Mouse (Mus musculus) liver, postnatal 0 days (tissue): ENCODE data around the gene Nf2. TPM values are rescaled to one million over a fixed set of nuclear protein-coding genes. Genes with fewer than 3 reads are reported as not detected.
"Not testable (repeated sequence)": the region's sequence is repeated elsewhere in the genome, so short reads cannot be mapped to it uniquely, and the experiment has no call there.

Source experiments
- ATAC-seq: fragments of 200-750 bp; cut with Nextera tagmentation; 2 replicates; pipeline ENCODE4 v1.8.0; 2017; ENCODE audit warnings: mild to moderate bottlenecking, moderate library complexity
- DNase-seq: peaks from one replicate; pipeline ENCODE4 v3.0.0-alpha.2; 2016
- H3K27ac ChIP-seq: fragments of 300-500 bp; sonication (generic); 2 replicates; pipeline ENCODE4 v1.5.1; 2014; ENCODE audit warnings: antibody characterized with exemption, moderate library complexity, mild to moderate bottlenecking, low read depth
- H3K27me3 ChIP-seq: fragments of 300-500 bp; sonication (generic); 2 replicates; pipeline ENCODE4 v1.6.1; 2014; ENCODE audit warnings: low read length, control low read depth, mixed read lengths; ENCODE audit not compliant: insufficient read depth
- H3K36me3 ChIP-seq: fragments of 300-500 bp; sonication (generic); replicated peaks from 2 replicates; pipeline ENCODE4 v1.6.1; 2014; ENCODE audit warnings: mild to moderate bottlenecking, control low read depth, low read length, moderate library complexity, mixed read lengths; ENCODE audit not compliant: insufficient read depth
- H3K4me1 ChIP-seq: fragments of 300-500 bp; sonication (generic); 2 replicates; pipeline ENCODE4 v1.6.1; 2014; ENCODE audit warnings: antibody characterized with exemption, mild to moderate bottlenecking, control low read depth; ENCODE audit not compliant: insufficient read depth
- H3K4me2 ChIP-seq: fragments of 300-500 bp; sonication (generic); 2 replicates; pipeline ENCODE4 v1.6.1; 2014; ENCODE audit warnings: low read depth, mild to moderate bottlenecking, low read length, moderate library complexity, mixed read lengths
- H3K4me3 ChIP-seq: fragments of 300-500 bp; sonication (generic); 2 replicates; pipeline ENCODE4 v1.5.1; 2014; ENCODE audit warnings: low read depth, low read length
- H3K9ac ChIP-seq: fragments of 300-500 bp; sonication (generic); replicated peaks from 2 replicates; pipeline ENCODE4 v1.6.1; 2014; ENCODE audit warnings: mild to moderate bottlenecking, moderate library complexity
- H3K9me3 ChIP-seq: fragments of 300-500 bp; sonication (generic); 2 replicates; pipeline ENCODE4 v1.6.1; 2016; ENCODE audit warnings: mild to moderate bottlenecking, control low read depth, low read length, mixed read lengths
- CTCF ChIP-seq: sonication (generic); IDR thresholded peaks from 2 replicates; pipeline ENCODE4 v1.5.1; 2016; ENCODE audit warnings: antibody characterized with exemption, low read depth
- EP300 ChIP-seq: IDR thresholded peaks from 2 replicates; pipeline ENCODE4 v1.6.1; 2016; ENCODE audit warnings: antibody characterized with exemption, low read depth, mild to moderate bottlenecking
- WGBS: fragments of 180-500 bp; shearing (Covaris S2); extraction: QIAGEN DNeasy Blood & Tissue Kit; methylation state at CpG from one replicate; pipeline ENCODE4 v1.1.7; 2014; ENCODE audit not compliant: insufficient replicate concordance; 5-methylcytosine and 5-hydroxymethylcytosine counted together
- polyA plus RNA-seq: library from polyadenylated mRNA; unstranded; fragments of >200 nt; fragmentation: Nextera tagmentation; extraction: Ambion mirVana; gene quantifications from 2 replicates; pipeline ENCODE4 v1.2.1, GENCODE M21; 2015

The Nf2 gene
- polyA plus RNA-seq, 1 experiment from 2014 or later = 7.9 TPM

DNA sequence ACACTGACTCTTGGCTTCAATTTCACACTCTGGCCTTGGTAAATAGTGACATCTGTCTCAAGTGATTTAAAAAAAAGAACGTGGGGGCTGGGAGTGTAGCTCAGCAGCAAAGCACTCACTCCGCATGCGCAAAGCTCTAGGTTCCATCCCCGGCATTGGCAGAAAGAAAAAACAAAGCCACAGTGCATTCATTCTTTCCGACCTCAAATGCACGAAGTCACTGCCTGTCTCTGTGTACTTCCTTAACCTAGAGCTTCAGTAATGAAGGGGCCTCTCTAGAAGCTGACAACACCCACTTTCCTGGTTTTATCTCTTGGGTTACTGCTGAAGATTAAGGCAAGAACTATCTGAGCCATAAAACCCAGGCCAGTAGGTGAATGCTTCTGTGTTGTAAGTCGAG is 45.4 kb downstream of the Nf2 start:
- no peak overlapping the region for H3K4me2 ChIP-seq
- no peak overlapping the region for H3K27ac ChIP-seq
- DNase-seq = no peak
- H3K36me3 ChIP-seq = peaks cover 32% of the 10 kb centered on the region
- 58% methylated on average over 7 of the region's 7 CpGs for WGBS
- ATAC-seq = no peak
- H3K4me3 ChIP-seq = no peak overlapping the region
- no peak overlapping the region for H3K9ac ChIP-seq
- TF ChIP-seq EP300 (no peak), CTCF (no peak)
- H3K9me3 ChIP-seq = no peaks in the 10 kb centered on the region
- H3K4me1 ChIP-seq = no peaks in the 10 kb centered on the region
- H3K27me3 ChIP-seq = no peaks in the 10 kb centered on the region

DNA sequence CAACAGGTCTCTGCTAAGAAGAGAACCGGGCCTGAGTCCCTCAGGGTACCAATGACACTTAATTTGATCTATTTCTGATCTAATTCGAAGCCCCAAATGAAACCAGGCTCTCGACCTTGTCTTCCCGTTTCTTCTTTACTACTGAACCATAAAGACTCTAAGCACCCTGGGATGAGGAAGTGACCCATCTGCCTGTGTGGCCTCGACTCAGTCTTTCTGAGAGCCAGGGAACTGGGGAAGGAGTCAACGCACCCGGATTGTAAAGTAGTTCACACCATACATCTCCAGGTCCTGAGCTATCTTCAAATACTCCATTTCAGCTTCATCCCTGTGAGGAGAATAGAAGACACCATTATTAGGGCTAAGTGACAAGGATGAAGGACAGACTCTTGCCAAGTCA is 45.9 kb downstream of the Nf2 start:
- DNase-seq = no peak
- Histone ChIP-seq H3K4me3 (no peak overlapping the region), H3K9me3 (no peaks in the 10 kb centered on the region), H3K36me3 (peaks cover 36% of the 10 kb centered on the region), H3K27ac (no peak overlapping the region), H3K9ac (no peak overlapping the region), H3K4me2 (no peak overlapping the region), H3K27me3 (no peaks in the 10 kb centered on the region), H3K4me1 (no peaks in the 10 kb centered on the region)
- no peak for ATAC-seq
- WGBS = 73% methylated on average over 7 of the region's 7 CpGs
- TF ChIP-seq EP300 = no peak
- no peak for TF ChIP-seq CTCF

DNA sequence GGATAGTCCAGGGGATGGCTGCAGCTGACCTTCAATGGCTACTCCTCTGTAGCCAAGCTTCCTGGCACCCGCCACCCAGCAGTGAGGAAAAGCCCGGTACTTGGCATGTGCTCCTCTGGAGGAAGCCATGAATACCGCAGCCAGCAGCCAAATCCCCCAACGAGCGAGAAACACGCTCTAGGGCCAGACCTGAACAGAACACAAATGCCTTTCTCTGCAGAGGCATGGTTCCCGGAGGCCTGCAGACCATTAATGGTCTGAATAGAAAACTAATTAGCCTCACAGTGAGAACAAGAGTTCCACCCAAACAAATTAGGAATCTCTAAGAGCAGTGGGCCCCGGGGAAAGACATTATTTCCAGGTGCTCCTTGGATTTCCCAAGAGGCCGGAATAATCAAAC is 46.3 kb downstream of the Nf2 start:
- no peak overlapping the region for H3K27ac ChIP-seq
- no peak overlapping the region for H3K4me3 ChIP-seq
- H3K36me3 ChIP-seq = peaks cover 36% of the 10 kb centered on the region
- H3K9me3 ChIP-seq = no peaks in the 10 kb centered on the region
- H3K4me2 ChIP-seq = no peak overlapping the region
- ATAC-seq = no peak
- no peaks in the 10 kb centered on the region for H3K27me3 ChIP-seq
- WGBS = 88% methylated on average over 9 of the region's 9 CpGs
- DNase-seq = no peak
- H3K4me1 ChIP-seq = no peaks in the 10 kb centered on the region
- H3K9ac ChIP-seq = no peak overlapping the region
- no peak for TF ChIP-seq EP300
- no peak for TF ChIP-seq CTCF

DNA sequence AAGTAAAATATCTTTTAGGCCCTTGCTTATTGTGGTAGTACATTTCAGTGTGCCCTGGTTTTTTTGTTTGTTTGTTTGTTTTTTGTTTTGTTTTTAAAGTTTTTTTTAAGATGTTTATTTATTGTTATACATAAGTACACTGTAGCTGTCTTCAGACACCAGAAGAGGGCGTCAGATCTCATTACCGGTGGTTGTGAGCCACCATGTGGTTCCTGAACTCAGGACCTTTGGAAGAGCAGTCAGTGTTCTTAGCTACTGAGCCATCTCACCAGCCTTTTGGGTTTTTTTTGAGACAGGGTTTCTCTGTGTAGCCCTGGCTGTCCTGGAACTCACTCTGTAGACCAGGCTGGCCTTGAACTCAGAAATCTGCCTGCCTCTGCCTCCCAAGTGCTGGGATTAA is 46.9 kb downstream of the Nf2 start:
- peaks cover 39% of the 10 kb centered on the region for H3K36me3 ChIP-seq

DNA sequence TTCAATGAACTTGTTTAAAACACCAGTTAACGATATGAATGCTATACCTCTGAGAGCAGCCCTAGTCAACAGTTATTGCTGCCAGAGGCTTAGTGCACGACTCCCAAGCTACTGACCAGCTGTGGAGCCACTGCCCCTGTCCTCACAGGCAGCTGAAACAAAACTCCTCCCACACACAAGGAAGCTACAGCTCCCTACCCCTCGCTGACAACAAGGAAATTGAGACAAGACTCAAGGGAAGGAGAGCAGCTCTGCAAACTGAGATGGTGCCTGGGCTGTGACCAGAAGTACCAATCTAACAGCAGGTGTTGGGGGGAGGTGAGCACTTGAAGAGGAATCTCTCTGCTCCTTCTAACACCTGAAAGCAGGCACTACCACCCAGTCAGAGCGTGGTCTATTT is 48.7 kb downstream of the Nf2 start:
- no peak overlapping the region for H3K27ac ChIP-seq
- H3K9ac ChIP-seq = no peak overlapping the region
- no peak overlapping the region for H3K4me3 ChIP-seq
- DNase-seq (no peak), ATAC-seq (no peak)
- H3K4me2 ChIP-seq = no peak overlapping the region
- peaks cover 32% of the 10 kb centered on the region for H3K36me3 ChIP-seq
- H3K9me3 ChIP-seq = no peaks in the 10 kb centered on the region
- no peak for TF ChIP-seq EP300
- no peak for TF ChIP-seq CTCF
- no peaks in the 10 kb centered on the region for H3K27me3 ChIP-seq
- H3K4me1 ChIP-seq = no peaks in the 10 kb centered on the region
- whole genome bisulfite sequencing = 71% methylated on average over 4 of the region's 4 CpGs

More for the DNA sequence above, 46.9 kb downstream of the Nf2 start:
- DNase-seq, H3K4me2 ChIP-seq, ATAC-seq, H3K9me3 ChIP-seq, H3K4me1 ChIP-seq, H3K4me3 ChIP-seq, H3K9ac ChIP-seq, H3K27ac ChIP-seq, H3K27me3 ChIP-seq: not testable (repeated sequence)
- WGBS = 87% methylated on average over 2 of the region's 2 CpGs

DNA sequence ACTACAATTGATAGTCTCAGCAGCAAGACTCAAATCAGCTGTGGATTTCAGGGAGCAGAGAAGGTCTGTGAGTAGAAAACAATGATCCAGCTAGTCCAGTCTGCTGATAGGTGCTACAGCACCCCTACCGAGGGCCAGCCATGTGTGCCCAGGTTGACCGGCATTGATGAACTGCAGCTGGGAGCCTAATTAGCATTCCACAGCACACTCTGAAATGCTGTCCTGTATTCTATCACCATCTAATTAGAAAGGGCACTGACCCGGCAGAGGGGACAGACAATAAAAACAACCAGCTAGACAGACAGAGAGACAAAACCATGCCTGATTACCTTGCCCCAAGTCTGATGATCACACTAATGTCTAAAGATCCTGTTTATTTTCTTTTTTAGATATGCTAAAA is 56.3 kb downstream of the Nf2 start:
- H3K27ac ChIP-seq = no peak overlapping the region
- peaks cover 36% of the 10 kb centered on the region for H3K36me3 ChIP-seq
- 83% methylated on average over 3 of the region's 3 CpGs for WGBS
- no peak overlapping the region for H3K4me2 ChIP-seq
- no peak for TF ChIP-seq CTCF
- no peak for TF ChIP-seq EP300
- H3K9ac ChIP-seq = no peak overlapping the region
- no peak for ATAC-seq
- no peaks in the 10 kb centered on the region for H3K4me1 ChIP-seq
- no peak overlapping the region for H3K4me3 ChIP-seq
- no peaks in the 10 kb centered on the region for H3K9me3 ChIP-seq
- no peaks in the 10 kb centered on the region for H3K27me3 ChIP-seq
- no peak for DNase-seq

DNA sequence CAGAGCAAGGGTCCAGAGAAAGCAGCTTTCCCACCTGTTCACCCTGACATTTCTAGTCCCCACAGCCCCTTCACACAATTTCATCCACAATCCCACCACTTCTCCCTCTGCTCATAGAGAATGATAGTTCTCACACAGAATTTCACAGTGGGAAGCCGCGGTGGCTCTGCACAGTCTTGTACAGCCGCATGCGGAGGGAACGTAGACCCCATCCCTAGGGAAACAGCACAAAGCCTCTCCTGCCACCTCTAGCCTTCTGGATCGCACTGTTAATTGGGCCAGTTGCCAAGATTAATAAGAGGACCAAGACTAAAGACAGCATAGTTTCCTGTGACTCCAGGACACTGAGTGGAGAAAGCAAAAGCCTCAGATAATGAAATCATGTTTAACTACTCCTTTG is 57.8 kb downstream of the Nf2 start:
- peaks cover 40% of the 10 kb centered on the region for H3K36me3 ChIP-seq
- TF ChIP-seq EP300 (no peak), CTCF (no peak)
- DNase-seq = no peak

More for the DNA sequence above, 57.8 kb downstream of the Nf2 start:
- H3K4me3 ChIP-seq = no peak overlapping the region
- no peaks in the 10 kb centered on the region for H3K4me1 ChIP-seq
- WGBS = 94% methylated on average over 6 of the region's 6 CpGs
- ATAC-seq = no peak
- no peak overlapping the region for H3K9ac ChIP-seq
- no peaks in the 10 kb centered on the region for H3K27me3 ChIP-seq
- no peak overlapping the region for H3K27ac ChIP-seq
- H3K4me2 ChIP-seq = no peak overlapping the region
- H3K9me3 ChIP-seq = no peaks in the 10 kb centered on the region
